Comparison of ENCODE assay signal across 27 mouse cellular contexts in genomic region chr13:20238743-20239142, GRCm38 (mm10).
DNase-seq lines count a peak whose midpoint lies in the region; ATAC-seq and TF ChIP-seq lines count a peak whose summit lies in the region.
"Had no signal": no experiment of that assay in that cellular context is flagged by ENCODE, and none has a peak within 500 bp of the region (broad histone marks: within the 10 kb centered on the region; RNA-seq: fewer than 3 reads in every experiment).

No protein-coding gene starts in this region.

- intact Hi-C loops in gastrocnemius, adult 2 months (cut with DNase I), result loop anchor here (10.0 kb wide), 1 partner anchor 54 kb away; no protein-coding TSS in a partner anchor

- H3K36me3 ChIP-seq in lung, embryonic 16.5 days (ENCODE audit: control insufficient read depth, insufficient read depth, low read length), result no peaks in the 10 kb centered on the region
- H3K36me3 ChIP-seq: embryonic facial prominence, embryonic 10.5 days; embryonic facial prominence, embryonic 13.5 days; forebrain, embryonic 12.5 days; forebrain, embryonic 15.5 days; G1E; heart, embryonic 10.5 days; heart, embryonic 13.5 days had no signal

- 0 out of 2 replicates have a peak, but pooled peaks cover 2% of the 10 kb centered on the region for H3K4me1 ChIP-seq in lung, embryonic 16.5 days (replicated peaks; ENCODE audit: control insufficient read depth, insufficient read depth, low read length)
- peaks cover 10% of the 10 kb centered on the region for H3K4me1 ChIP-seq in brown adipose tissue, adult 24 weeks (ENCODE audit: control insufficient read depth, insufficient read depth, insufficient read length, low read length)
- H3K4me1 ChIP-seq: forebrain, embryonic 12.5 days; forebrain, embryonic 15.5 days; heart, embryonic 10.5 days had no signal

- H3K4me2 ChIP-seq in lung, embryonic 16.5 days (ENCODE audit: low read depth, low read length), result no peak overlapping the region
- H3K4me2 ChIP-seq: embryonic facial prominence, embryonic 13.5 days; forebrain, embryonic 12.5 days; forebrain, embryonic 15.5 days; heart, embryonic 13.5 days; hindbrain, embryonic 14.5 days had no signal

- no peak overlapping the region for H3K4me3 ChIP-seq in gastrocnemius, adult 2 months
- H3K4me3 ChIP-seq in lung, embryonic 16.5 days (ENCODE audit: low read length), result no peak overlapping the region
- no peak overlapping the region for H3K4me3 ChIP-seq in brown adipose tissue, adult 24 weeks (ENCODE audit: insufficient read depth, low read depth, low read length)
- H3K4me3 ChIP-seq: embryonic facial prominence, embryonic 10.5 days; embryonic facial prominence, embryonic 13.5 days; erythroblast, embryonic 14.5 days; forebrain, embryonic 12.5 days; forebrain, embryonic 15.5 days; heart, embryonic 10.5 days; heart, embryonic 13.5 days had no signal

- no peak overlapping the region for H3K9ac ChIP-seq in lung, embryonic 16.5 days (ENCODE audit: low read length)
- H3K9ac ChIP-seq: embryonic facial prominence, embryonic 13.5 days; forebrain, embryonic 12.5 days; forebrain, embryonic 15.5 days; heart, embryonic 13.5 days; hindbrain, embryonic 14.5 days had no signal

- H3K9me3 ChIP-seq in lung, embryonic 16.5 days (ENCODE audit: control insufficient read depth, low read length), result no peaks in the 10 kb centered on the region
- H3K9me3 ChIP-seq: embryonic facial prominence, embryonic 10.5 days; embryonic facial prominence, embryonic 13.5 days; forebrain, embryonic 12.5 days; forebrain, embryonic 15.5 days; heart, embryonic 10.5 days; heart, embryonic 13.5 days had no signal

- DNase-seq in gastrocnemius, adult 2 months, result no peak
- no peak for DNase-seq in gastrocnemius, postnatal 10 days
- no peak for DNase-seq in lung, adult 18-20 months
- DNase-seq in adrenal gland, adult 8-10 months, result no peak
- no peak for DNase-seq in right cerebral cortex, postnatal 14 days
- DNase-seq: adrenal gland, postnatal 14 days; B cell, adult 2 months; cerebellum, adult 2 months; cerebellum, adult 9-11 months; cerebellum, postnatal 25 days; embryo, embryonic 11 days; gastrocnemius, postnatal 14 days had no signal

- peak overlapping the region; percentile 48 for H3K27ac ChIP-seq in gastrocnemius, adult 2 months
- peak overlapping the region; percentile 3; the same call in 1 of the 2 replicates for H3K27ac ChIP-seq in lung, embryonic 16.5 days (ENCODE audit: low read length)
- H3K27ac ChIP-seq in brown adipose tissue, adult 24 weeks (replicated peaks; ENCODE audit: low read depth, low read length), result peak overlapping the region; percentile 47
- H3K27ac ChIP-seq: embryonic facial prominence, embryonic 10.5 days; embryonic facial prominence, embryonic 13.5 days; forebrain, embryonic 12.5 days; forebrain, embryonic 15.5 days; heart, embryonic 10.5 days; heart, embryonic 13.5 days; hindbrain, embryonic 14.5 days had no signal

- WGBS in lung, embryonic 16.5 days, result 72% methylated on average over 3 of the region's 3 CpGs

- no peak for ATAC-seq in lung, embryonic 16.5 days (ENCODE audit: low read depth)
- peak; percentile 51; the same call in 1 of the 2 replicates for ATAC-seq in megakaryocyte, adult 5-6 weeks (ENCODE audit: poor library complexity, severe bottlenecking)
- ATAC-seq: forebrain, embryonic 15.5 days; intestine, postnatal 0 days; Patski had no signal

- TF ChIP-seq CTCF in gastrocnemius, adult 2 months (IDR thresholded peaks at IDR 0.05), result no peak

- H3K27me3 ChIP-seq in lung, embryonic 16.5 days (ENCODE audit: control insufficient read depth, insufficient read depth, low read depth, low read length), result no peaks in the 10 kb centered on the region
- H3K27me3 ChIP-seq: CH12.LX; embryonic facial prominence, embryonic 13.5 days; forebrain, embryonic 12.5 days; forebrain, embryonic 15.5 days; heart, embryonic 13.5 days; Patski had no signal
